Mouse (Mus musculus) thymus, adult 2 months (tissue): ENCODE results near the gene 3100002H09Rik.

ENCODE experiments used
- CTCF ChIP-seq: fragments of 200-500 bp; IDR thresholded peaks from 2 replicates; pipeline ENCODE4 v1.5.1; 2012; ENCODE audit warnings: mild to moderate bottlenecking, control low read depth, low read length, moderate library complexity, borderline replicate concordance; ENCODE audit not compliant: control insufficient read depth, poor library complexity, insufficient read depth; ENCODE audit errors: extremely low read depth
- POLR2A ChIP-seq: fragments of 200-500 bp; IDR thresholded peaks from 2 replicates; pipeline ENCODE4 v1.6.1; 2012; ENCODE audit warnings: mild to moderate bottlenecking, low read length, control low read depth, moderate library complexity; ENCODE audit not compliant: control insufficient read depth, poor library complexity, insufficient read depth; ENCODE audit errors: extremely low read depth

GRCm38 (mm10) chr4:124632856-124633255, 22.3 kb upstream of the 3100002H09Rik start:
- TF ChIP-seq CTCF = no peak
- TF ChIP-seq POLR2A = no peak
